Mouse (Mus musculus) layer of hippocampus, postnatal 25 days (tissue): ENCODE results near the gene Aff3. TPM values are rescaled to one million over a fixed set of nuclear protein-coding genes. Genes with fewer than 3 reads are reported as not detected.

ENCODE experiments used
- DNase-seq, 2 experiments: peaks; one replicate each; pipeline ENCODE4 v3.0.0; 2022; ENCODE audit warnings: mixed read lengths in 2 of 2, low spot score in 1 of 2; ENCODE audit errors: extremely low spot score in 1 of 2
- total RNA-seq, 2 experiments: library from RNA; stranded (reverse); gene quantifications; 2 replicates each; pipeline ENCODE4 v1.2.3; 2021

Gene Aff3
- total RNA-seq, 2 experiments from 2014 or later: 97.6 to 113 TPM

GRCm38 (mm10) chr1:38410457-38410856 lies 254.3 kb downstream of the Aff3 start:
- DNase-seq: no peak

- no peak for DNase-seq
Observed at GRCm38 (mm10) chr1:38408241-38408640, 256.5 kb downstream of the Aff3 start.

GRCm38 (mm10) chr1:38403781-38404180 lies 261.0 kb downstream of the Aff3 start:
- no peak for DNase-seq

- DNase-seq: no peak
Observed at GRCm38 (mm10) chr1:38401856-38402255, 262.9 kb downstream of the Aff3 start.

- no peak for DNase-seq
Observed at GRCm38 (mm10) chr1:38399269-38399668, 265.5 kb downstream of the Aff3 start.

GRCm38 (mm10) chr1:38398566-38398965 lies 266.2 kb downstream of the Aff3 start:
- no peak for DNase-seq

GRCm38 (mm10) chr1:38395194-38395681 lies 269.5 kb downstream of the Aff3 start:
- DNase-seq: no peak

GRCm38 (mm10) chr1:38394493-38394892 lies 270.3 kb downstream of the Aff3 start:
- no peak for DNase-seq

GRCm38 (mm10) chr1:38393516-38393915 lies 271.2 kb downstream of the Aff3 start:
- no peak for DNase-seq

- peak; percentile 51 to 75 for DNase-seq
Observed at GRCm38 (mm10) chr1:38392928-38393327, 271.8 kb downstream of the Aff3 start.

GRCm38 (mm10) chr1:38390886-38391249 lies 273.9 kb downstream of the Aff3 start:
- DNase-seq: no peak

- no peak for DNase-seq
Observed at GRCm38 (mm10) chr1:38390235-38390885, 274.4 kb downstream of the Aff3 start.

GRCm38 (mm10) chr1:38389576-38389975 lies 275.2 kb downstream of the Aff3 start:
- DNase-seq: no peak

- no peak for DNase-seq
Observed at GRCm38 (mm10) chr1:38388466-38388865, 276.3 kb downstream of the Aff3 start.

GRCm38 (mm10) chr1:38387438-38387837 lies 277.3 kb downstream of the Aff3 start:
- DNase-seq: no peak

GRCm38 (mm10) chr1:38384457-38385121 lies 280.2 kb downstream of the Aff3 start:
- DNase-seq: no peak

- DNase-seq: no peak
Observed at GRCm38 (mm10) chr1:38384010-38384409, 280.7 kb downstream of the Aff3 start.

GRCm38 (mm10) chr1:38382683-38383082 lies 282.1 kb downstream of the Aff3 start:
- DNase-seq: no peak

GRCm38 (mm10) chr1:38377930-38378329 lies 286.8 kb downstream of the Aff3 start:
- no peak for DNase-seq

- DNase-seq: no peak
Observed at GRCm38 (mm10) chr1:38369166-38369565, 295.6 kb downstream of the Aff3 start.

- no peak for DNase-seq
Observed at GRCm38 (mm10) chr1:38368081-38368689, 296.6 kb downstream of the Aff3 start.
